Mouse (Mus musculus): ENCODE measurements around the gene Dll4. TPM values are rescaled to one million over a fixed set of nuclear protein-coding genes. Genes with fewer than 3 reads are reported as not detected.
A peak's percentile ranks its signal among the peaks of the same experiment; 100 is the strongest.

Dll4 gene
- polyA plus RNA-seq, 1 experiment from 2014 or later: 2.9 TPM

GRCm38 (mm10) chr2:119299981-119300818 is 25.4 kb upstream of the Dll4 start:
- Histone ChIP-seq H3K4me1 (replicated peaks; ENCODE audit: control insufficient read depth, insufficient read depth, low read length) (0 out of 2 replicates have a peak, but pooled peaks cover 9% of the 10 kb centered on the region), H3K27ac (ENCODE audit: low read depth, low read length) (peak overlapping the region; percentile 54), H3K36me3 (ENCODE audit: control insufficient read depth, insufficient read depth, low read length) (no peaks in the 10 kb centered on the region), H3K4me2 (replicated peaks; ENCODE audit: low read depth, low read length) (peak overlapping the region; percentile 17; the same call in 1 of the 2 replicates), H3K4me3 (ENCODE audit: low read depth, low read length) (no peak overlapping the region), H3K27me3 (ENCODE audit: control insufficient read depth, insufficient read depth, low read length) (no peaks in the 10 kb centered on the region; the same call in 1 of the 2 replicates), H3K9ac (ENCODE audit: low read depth, low read length) (no peak overlapping the region), H3K9me3 (ENCODE audit: control insufficient read depth, low read length) (no peaks in the 10 kb centered on the region)
- WGBS: 5% methylated on average over 14 of the region's 15 CpGs
- peak; percentile 85 for ATAC-seq (ENCODE audit: low FRiP score)
- DNase-seq (ENCODE audit: low spot score): peak; percentile 89

- Histone ChIP-seq H3K4me3 (ENCODE audit: low read depth, low read length) (no peak overlapping the region), H3K9me3 (ENCODE audit: control insufficient read depth, low read length) (no peaks in the 10 kb centered on the region), H3K9ac (ENCODE audit: low read depth, low read length) (no peak overlapping the region), H3K27me3 (ENCODE audit: control insufficient read depth, insufficient read depth, low read length) (no peaks in the 10 kb centered on the region; the same call in 1 of the 2 replicates), H3K4me1 (replicated peaks; ENCODE audit: control insufficient read depth, insufficient read depth, low read length) (0 out of 2 replicates have a peak, but pooled peaks cover 9% of the 10 kb centered on the region), H3K36me3 (ENCODE audit: control insufficient read depth, insufficient read depth, low read length) (no peaks in the 10 kb centered on the region), H3K27ac (ENCODE audit: low read depth, low read length) (peak overlapping the region; percentile 54), H3K4me2 (replicated peaks; ENCODE audit: low read depth, low read length) (no peak overlapping the region)
- DNase-seq (ENCODE audit: low spot score) (no peak), ATAC-seq (ENCODE audit: low FRiP score) (peak; percentile 28; the same call in 1 of the 2 replicates)
- WGBS: 37% methylated on average over 6 of the region's 7 CpGs
These were observed 24.6 kb upstream of the Dll4 start for GRCm38 (mm10) chr2:119300819-119301493.

- Histone ChIP-seq H3K9ac (ENCODE audit: low read depth, low read length) (no peak overlapping the region), H3K36me3 (ENCODE audit: control insufficient read depth, insufficient read depth, low read length) (no peaks in the 10 kb centered on the region), H3K4me1 (replicated peaks; ENCODE audit: control insufficient read depth, insufficient read depth, low read length) (0 out of 2 replicates have a peak, but pooled peaks cover 9% of the 10 kb centered on the region), H3K9me3 (ENCODE audit: control insufficient read depth, low read length) (no peaks in the 10 kb centered on the region), H3K27ac (ENCODE audit: low read depth, low read length) (no peak overlapping the region), H3K27me3 (ENCODE audit: control insufficient read depth, insufficient read depth, low read length) (no peaks in the 10 kb centered on the region; the same call in 1 of the 2 replicates), H3K4me3 (ENCODE audit: low read depth, low read length) (no peak overlapping the region), H3K4me2 (replicated peaks; ENCODE audit: low read depth, low read length) (no peak overlapping the region)
- WGBS: 74% methylated on average over 6 of the region's 6 CpGs
- no peak for ATAC-seq (ENCODE audit: low FRiP score)
- no peak for DNase-seq (ENCODE audit: low spot score)
These were observed 22.7 kb upstream of the Dll4 start for GRCm38 (mm10) chr2:119302876-119303275.

- no peak overlapping the region for H3K9ac ChIP-seq (ENCODE audit: low read depth, low read length)
- H3K27me3 ChIP-seq (ENCODE audit: control insufficient read depth, insufficient read depth, low read length): no peaks in the 10 kb centered on the region; the same call in 1 of the 2 replicates
- H3K4me3 ChIP-seq (ENCODE audit: low read depth, low read length): no peak overlapping the region
- H3K27ac ChIP-seq (ENCODE audit: low read depth, low read length): 0 out of 2 replicates have a peak overlapping the region, but pooled peaks have one; percentile 10
- no peaks in the 10 kb centered on the region for H3K36me3 ChIP-seq (ENCODE audit: control insufficient read depth, insufficient read depth, low read length)
- H3K4me1 ChIP-seq (replicated peaks; ENCODE audit: control insufficient read depth, insufficient read depth, low read length): 0 out of 2 replicates have a peak, but pooled peaks cover 9% of the 10 kb centered on the region
- no peak overlapping the region for H3K4me2 ChIP-seq (replicated peaks; ENCODE audit: low read depth, low read length)
- ATAC-seq (ENCODE audit: low FRiP score): no peak
- DNase-seq (ENCODE audit: low spot score): no peak
- 63% methylated on average over 3 of the region's 3 CpGs for WGBS
- H3K9me3 ChIP-seq (ENCODE audit: control insufficient read depth, low read length): no peaks in the 10 kb centered on the region
These were observed 21.2 kb upstream of the Dll4 start for GRCm38 (mm10) chr2:119304391-119304790.

GRCm38 (mm10) chr2:119304798-119305208 is 20.8 kb upstream of the Dll4 start:
- peak; percentile 58 for ATAC-seq (ENCODE audit: low FRiP score)
- peak; percentile 53 for DNase-seq (ENCODE audit: low spot score)
- Histone ChIP-seq H3K4me3 (ENCODE audit: low read depth, low read length) (no peak overlapping the region), H3K9ac (ENCODE audit: low read depth, low read length) (no peak overlapping the region), H3K27ac (ENCODE audit: low read depth, low read length) (0 out of 2 replicates have a peak overlapping the region, but pooled peaks have one; percentile 10), H3K4me1 (replicated peaks; ENCODE audit: control insufficient read depth, insufficient read depth, low read length) (0 out of 2 replicates have a peak, but pooled peaks cover 9% of the 10 kb centered on the region), H3K4me2 (replicated peaks; ENCODE audit: low read depth, low read length) (no peak overlapping the region), H3K9me3 (ENCODE audit: control insufficient read depth, low read length) (no peaks in the 10 kb centered on the region), H3K27me3 (ENCODE audit: control insufficient read depth, insufficient read depth, low read length) (no peaks in the 10 kb centered on the region; the same call in 1 of the 2 replicates), H3K36me3 (ENCODE audit: control insufficient read depth, insufficient read depth, low read length) (no peaks in the 10 kb centered on the region)
- WGBS: 13% methylated on average over 3 of the region's 3 CpGs

GRCm38 (mm10) chr2:119311544-119311943 is 14.0 kb upstream of the Dll4 start:
- H3K4me3 ChIP-seq (ENCODE audit: low read depth, low read length): no peak overlapping the region
- no peak overlapping the region for H3K9ac ChIP-seq (ENCODE audit: low read depth, low read length)
- no peaks in the 10 kb centered on the region; the same call in 1 of the 2 replicates for H3K4me1 ChIP-seq (replicated peaks; ENCODE audit: control insufficient read depth, insufficient read depth, low read length)
- no peak for ATAC-seq (ENCODE audit: low FRiP score)
- no peak overlapping the region for H3K27ac ChIP-seq (ENCODE audit: low read depth, low read length)
- peaks cover 3% of the 10 kb centered on the region; the same call in 1 of the 2 replicates for H3K27me3 ChIP-seq (ENCODE audit: control insufficient read depth, insufficient read depth, low read length)
- DNase-seq (ENCODE audit: low spot score): no peak
- H3K4me2 ChIP-seq (replicated peaks; ENCODE audit: low read depth, low read length): no peak overlapping the region
- no peaks in the 10 kb centered on the region for H3K9me3 ChIP-seq (ENCODE audit: control insufficient read depth, low read length)
- 50% methylated on average over 12 of the region's 12 CpGs for WGBS
- no peaks in the 10 kb centered on the region for H3K36me3 ChIP-seq (ENCODE audit: control insufficient read depth, insufficient read depth, low read length)

- Histone ChIP-seq H3K27me3 (ENCODE audit: control insufficient read depth, insufficient read depth, low read length) (peaks cover 4% of the 10 kb centered on the region; the same call in 1 of the 2 replicates), H3K4me3 (ENCODE audit: low read depth, low read length) (no peak overlapping the region), H3K4me1 (replicated peaks; ENCODE audit: control insufficient read depth, insufficient read depth, low read length) (no peaks in the 10 kb centered on the region; the same call in 1 of the 2 replicates), H3K27ac (ENCODE audit: low read depth, low read length) (no peak overlapping the region), H3K9ac (ENCODE audit: low read depth, low read length) (no peak overlapping the region), H3K4me2 (replicated peaks; ENCODE audit: low read depth, low read length) (no peak overlapping the region), H3K36me3 (ENCODE audit: control insufficient read depth, insufficient read depth, low read length) (no peaks in the 10 kb centered on the region), H3K9me3 (ENCODE audit: control insufficient read depth, low read length) (no peaks in the 10 kb centered on the region)
- no peak for DNase-seq (ENCODE audit: low spot score)
- ATAC-seq (ENCODE audit: low FRiP score): peak; percentile 67
- WGBS: 34% methylated on average over 2 of the region's 2 CpGs
These were observed 13.1 kb upstream of the Dll4 start for GRCm38 (mm10) chr2:119312380-119312958.

- H3K27me3 ChIP-seq (ENCODE audit: control insufficient read depth, insufficient read depth, low read length): peaks cover 13% of the 10 kb centered on the region; the same call in 1 of the 2 replicates
- no peak for ATAC-seq (ENCODE audit: low FRiP score)
- H3K9ac ChIP-seq (ENCODE audit: low read depth, low read length): no peak overlapping the region
- H3K27ac ChIP-seq (ENCODE audit: low read depth, low read length): no peak overlapping the region
- H3K9me3 ChIP-seq (ENCODE audit: control insufficient read depth, low read length): no peaks in the 10 kb centered on the region
- H3K4me1 ChIP-seq (replicated peaks; ENCODE audit: control insufficient read depth, insufficient read depth, low read length): no peaks in the 10 kb centered on the region; the same call in 1 of the 2 replicates
- WGBS: 31% methylated on average over 10 of the region's 10 CpGs
- H3K4me2 ChIP-seq (replicated peaks; ENCODE audit: low read depth, low read length): no peak overlapping the region
- no peaks in the 10 kb centered on the region for H3K36me3 ChIP-seq (ENCODE audit: control insufficient read depth, insufficient read depth, low read length)
- no peak for DNase-seq (ENCODE audit: low spot score)
- H3K4me3 ChIP-seq (ENCODE audit: low read depth, low read length): no peak overlapping the region
These were observed 11.7 kb upstream of the Dll4 start for GRCm38 (mm10) chr2:119313780-119314479.

All from hindbrain, embryonic 11.5 days (tissue).